In genomic region chr6:7848714-7849113, GRCm38 (mm10) we compare ENCODE assay signal across 24 mouse cellular contexts. TPM values are rescaled to one million over a fixed set of nuclear protein-coding genes. Genes with fewer than 3 reads are reported as not detected.
A peak's percentile ranks its signal among the peaks of the same experiment; 100 is the strongest.
DNase-seq lines count a peak whose midpoint lies in the region; ATAC-seq and TF ChIP-seq lines count a peak whose summit lies in the region.
"Had no signal": no experiment of that assay in that cellular context is flagged by ENCODE, and none has a peak within 500 bp of the region (broad histone marks: within the 10 kb centered on the region; RNA-seq: fewer than 3 reads in every experiment).

No protein-coding gene starts in this region.

- H3K36me3 ChIP-seq in liver, adult 2 months (ENCODE audit: control insufficient read depth, insufficient read depth, low read length) = no peaks in the 10 kb centered on the region
- H3K36me3 ChIP-seq in liver, embryonic 11.5 days (ENCODE audit: control insufficient read depth, insufficient read depth, low read length) = no peaks in the 10 kb centered on the region
- no peaks in the 10 kb centered on the region; the same call in 1 of the 2 replicates for H3K36me3 ChIP-seq in liver, embryonic 14.5 days (replicated peaks; ENCODE audit: control insufficient read depth, insufficient read depth, low read depth)
- no peaks in the 10 kb centered on the region for H3K36me3 ChIP-seq in stomach, postnatal 0 days (ENCODE audit: control insufficient read depth, insufficient read depth, low read length)
- H3K36me3 ChIP-seq: embryonic facial prominence, embryonic 10.5 days; embryonic facial prominence, embryonic 15.5 days; heart, embryonic 12.5 days; neural tube, embryonic 12.5 days; stomach, embryonic 15.5 days had no signal

- DNase-seq in liver, adult 2 months (ENCODE audit: extremely low read depth, low read depth, low spot score) = no peak
- no peak for DNase-seq in liver
- DNase-seq in liver, embryonic 11.5 days (ENCODE audit: low spot score) = no peak
- DNase-seq in liver, embryonic 14.5 days (ENCODE audit: low read depth in 3 of 3, low spot score in 3 of 3) = no peak
- no peak for DNase-seq in stomach, postnatal 0 days (ENCODE audit: low spot score)
- no peak for DNase-seq in lung, postnatal 25 days (ENCODE audit: low spot score)
- no peak for DNase-seq in B cell, adult 2 months
- DNase-seq: cerebellum, adult 8-10 months; cerebellum, postnatal 25 days; gastrocnemius, postnatal 14 days; heart, postnatal 10 days; kidney, postnatal 10 days; lung, postnatal 4 days; thymus, postnatal 25 days had no signal

- no peak for TF ChIP-seq EP300 in liver, embryonic 14.5 days (IDR thresholded peaks at IDR 0.05; ENCODE audit: low read depth)
- TF ChIP-seq EP300 in stomach, postnatal 0 days (optimal IDR thresholded peaks at IDR 0.05) = no peak

- H3K27ac ChIP-seq in liver, adult 2 months (replicated peaks; ENCODE audit: insufficient read depth, low read depth, low read length) = peak overlapping the region; percentile 39
- no peak overlapping the region for H3K27ac ChIP-seq in liver, embryonic 11.5 days (ENCODE audit: low read depth, low read length)
- peak overlapping the region; percentile 39 for H3K27ac ChIP-seq in liver, embryonic 14.5 days
- peak overlapping the region; percentile 79; the same call in 1 of the 2 replicates for H3K27ac ChIP-seq in stomach, postnatal 0 days (replicated peaks)
- H3K27ac ChIP-seq: embryonic facial prominence, embryonic 10.5 days; embryonic facial prominence, embryonic 15.5 days; hindbrain, embryonic 14.5 days; neural tube, embryonic 12.5 days had no signal

- H3K4me2 ChIP-seq in liver, embryonic 11.5 days = peak overlapping the region; percentile 59
- peak overlapping the region; percentile 51 for H3K4me2 ChIP-seq in liver, embryonic 14.5 days (ENCODE audit: low read depth)
- no peak overlapping the region for H3K4me2 ChIP-seq in stomach, postnatal 0 days (replicated peaks; ENCODE audit: low read depth)
- H3K4me2 ChIP-seq: embryonic facial prominence, embryonic 15.5 days; hindbrain, embryonic 14.5 days had no signal

- no peak for TF ChIP-seq POLR2A in liver, adult 2 months (IDR thresholded peaks at IDR 0.05; ENCODE audit: extremely low read depth, insufficient read depth, low read length)

- peaks cover 36% of the 10 kb centered on the region for H3K79me2 ChIP-seq in liver, adult 2 months (ENCODE audit: control insufficient read depth, insufficient read depth, low read length)

- H3K9me3 ChIP-seq in liver, embryonic 11.5 days (ENCODE audit: control insufficient read depth, low read length) = no peaks in the 10 kb centered on the region
- no peaks in the 10 kb centered on the region for H3K9me3 ChIP-seq in liver, embryonic 14.5 days (ENCODE audit: control insufficient read depth, low read length)
- no peaks in the 10 kb centered on the region for H3K9me3 ChIP-seq in stomach, postnatal 0 days (ENCODE audit: control insufficient read depth, low read length)
- H3K9me3 ChIP-seq: embryonic facial prominence, embryonic 10.5 days; embryonic facial prominence, embryonic 15.5 days; heart, embryonic 12.5 days; neural tube, embryonic 12.5 days; stomach, embryonic 15.5 days had no signal

- H3K27me3 ChIP-seq in liver, adult 2 months (ENCODE audit: control insufficient read depth, insufficient read depth, low read length) = no peaks in the 10 kb centered on the region
- no peaks in the 10 kb centered on the region for H3K27me3 ChIP-seq in liver, embryonic 11.5 days (replicated peaks; ENCODE audit: control insufficient read depth, insufficient read depth, low read length)
- no peaks in the 10 kb centered on the region for H3K27me3 ChIP-seq in liver, embryonic 14.5 days (ENCODE audit: control insufficient read depth, insufficient read depth, low read length)
- no peaks in the 10 kb centered on the region for H3K27me3 ChIP-seq in stomach, postnatal 0 days (ENCODE audit: control insufficient read depth, insufficient read depth, low read length)
- H3K27me3 ChIP-seq: CH12.LX; embryonic facial prominence, embryonic 15.5 days; heart, embryonic 12.5 days; neural tube, embryonic 12.5 days; stomach, embryonic 15.5 days had no signal

- WGBS in liver, adult 2 months = 79% methylated on average over 9 of the region's 9 CpGs
- WGBS in liver, embryonic 11.5 days = 75% methylated on average over 9 of the region's 9 CpGs
- WGBS in liver, embryonic 14.5 days (ENCODE audit: insufficient replicate concordance) = 69% methylated on average over 9 of the region's 9 CpGs
- 68% methylated on average over 9 of the region's 9 CpGs for WGBS in stomach, postnatal 0 days

- no peak overlapping the region for H3K4me3 ChIP-seq in liver, adult 2 months (ENCODE audit: insufficient read depth, low read depth, low read length)
- H3K4me3 ChIP-seq in liver, embryonic 11.5 days (ENCODE audit: low read depth, low read length) = no peak overlapping the region
- no peak overlapping the region for H3K4me3 ChIP-seq in liver, embryonic 14.5 days (ENCODE audit: insufficient read depth in 1 of 2, low read depth in 2 of 2, low read length in 2 of 2)
- no peak overlapping the region; the same call in 1 of the 2 replicates for H3K4me3 ChIP-seq in stomach, postnatal 0 days (ENCODE audit: low read depth, low read length)
- H3K4me3 ChIP-seq: embryonic facial prominence, embryonic 10.5 days; embryonic facial prominence, embryonic 15.5 days; heart, embryonic 12.5 days; neural tube, embryonic 12.5 days; stomach, embryonic 15.5 days had no signal

- no peak overlapping the region for H3K9ac ChIP-seq in liver, adult 2 months (ENCODE audit: low read depth, low read length)
- no peak overlapping the region for H3K9ac ChIP-seq in liver, embryonic 11.5 days (ENCODE audit: low read depth, low read length)
- H3K9ac ChIP-seq in liver, embryonic 14.5 days (replicated peaks) = peak overlapping the region; percentile 13; the same call in 1 of the 2 replicates
- H3K9ac ChIP-seq in stomach, postnatal 0 days (ENCODE audit: low read length) = no peak overlapping the region
- H3K9ac ChIP-seq: embryonic facial prominence, embryonic 15.5 days; heart, embryonic 12.5 days; hindbrain, embryonic 14.5 days; neural tube, embryonic 12.5 days; stomach, embryonic 15.5 days had no signal

- no peak for ATAC-seq in liver, embryonic 11.5 days (replicated peaks; ENCODE audit: low FRiP score)
- no peak for ATAC-seq in liver, embryonic 14.5 days (ENCODE audit: insufficient read depth)
- ATAC-seq in stomach, postnatal 0 days (ENCODE audit: low FRiP score, low TSS enrichment) = no peak
- ATAC-seq: activated CD4-positive, CD25-positive, alpha-beta regulatory T cell, adult 4 months; forebrain, embryonic 14.5 days; midbrain, embryonic 16.5 days had no signal

- TF ChIP-seq CTCF in liver, adult 2 months (IDR thresholded peaks at IDR 0.05; ENCODE audit: low read depth, low read length) = no peak
- TF ChIP-seq CTCF in liver, embryonic 14.5 days (IDR thresholded peaks at IDR 0.05; ENCODE audit: low read depth) = no peak
- no peak for TF ChIP-seq CTCF in stomach, postnatal 0 days (IDR thresholded peaks at IDR 0.05; ENCODE audit: low read depth)

- peaks cover 29% of the 10 kb centered on the region for H3K4me1 ChIP-seq in liver, adult 2 months (ENCODE audit: control insufficient read depth, insufficient read depth, low read length)
- H3K4me1 ChIP-seq in liver, embryonic 11.5 days (replicated peaks; ENCODE audit: control insufficient read depth, insufficient read depth, low read length) = peaks cover 36% of the 10 kb centered on the region
- H3K4me1 ChIP-seq in liver, embryonic 14.5 days (replicated peaks; ENCODE audit: control insufficient read depth in 2 of 2, insufficient read depth in 2 of 2, low read length in 1 of 2) = peaks cover 38 to 39% of the 10 kb centered on the region in 2 experiments
- no peaks in the 10 kb centered on the region for H3K4me1 ChIP-seq in stomach, postnatal 0 days (replicated peaks; ENCODE audit: control insufficient read depth, insufficient read depth)
- H3K4me1 ChIP-seq: neural tube, embryonic 12.5 days had no signal

RNA-seq across cellular contexts. Expression of gene C1galt1, which starts 4.1 kb away (rescaled TPM):
- total RNA-seq in liver, adult 2 months (2014; rRNA removed) = 29.8 and 31.7 TPM in 2 replicates
- polyA plus RNA-seq in liver, adult 2 months (2012; rRNA removed) = 4.7 and 5.1 TPM in 2 replicates
- polyA plus RNA-seq in liver, embryonic 11.5 days (2014; fragmentation: Nextera tagmentation; extraction: Ambion mirVana) = 10.5 and 11.4 TPM in 2 replicates
- polyA plus RNA-seq in liver, embryonic 14.5 days (2012; rRNA removed) = 5.9 and 8.0 TPM in 2 replicates
- 6.3 and 7.2 TPM in 2 replicates for polyA plus RNA-seq in liver, embryonic 14.5 days (2014; fragmentation: Nextera tagmentation; extraction: Ambion mirVana)
- 7.9 and 8.1 TPM in 2 replicates for polyA plus RNA-seq in stomach, postnatal 0 days (2015; fragmentation: Nextera tagmentation; extraction: Ambion mirVana)
